Mouse (Mus musculus): ENCODE data around the gene Aicda. TPM values are rescaled to one million over a fixed set of nuclear protein-coding genes. Genes with fewer than 3 reads are reported as not detected.
A peak's percentile ranks its signal among the peaks of the same experiment; 100 is the strongest.

Aicda gene
- polyA plus RNA-seq, 1 experiment from 2014 or later, result not detected

- Histone ChIP-seq H3K4me1 (no peaks in the 10 kb centered on the region), H3K9me3 (no peaks in the 10 kb centered on the region), H3K36me3 (replicated peaks) (no peaks in the 10 kb centered on the region), H3K4me3 (no peak overlapping the region), H3K27ac (no peak overlapping the region), H3K27me3 (ENCODE audit: poor library complexity, severe bottlenecking) (no peaks in the 10 kb centered on the region)
- no peak for DNase-seq (ENCODE audit: extremely low spot score, low spot score)
- WGBS, result 44% methylated on average over 7 of the region's 7 CpGs
Observed at GRCm38 (mm10) chr6:122595637-122596036, 42.0 kb downstream of the Aicda start.

DNA sequence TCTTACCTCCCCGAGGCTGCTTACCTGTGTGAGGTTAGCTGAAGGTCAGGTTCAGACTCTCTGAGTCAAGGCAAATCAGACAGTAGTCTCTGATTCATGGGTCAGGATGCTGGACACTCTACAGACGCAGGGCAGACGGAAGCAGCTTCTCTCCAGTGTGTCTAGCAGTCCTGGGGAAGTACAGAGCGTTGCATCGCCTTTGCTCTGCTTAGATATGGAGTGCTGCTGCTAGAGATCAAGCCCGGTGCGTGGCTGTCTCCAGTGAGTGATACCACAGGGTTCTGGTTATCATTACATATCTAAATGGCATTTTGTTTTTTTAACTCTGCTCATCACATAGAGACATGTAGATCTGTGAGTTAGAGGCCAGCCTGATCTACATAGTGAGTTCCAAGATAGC lies 43.0 kb downstream of the Aicda start:
- WGBS, result 83% methylated on average over 7 of the region's 7 CpGs
- Histone ChIP-seq H3K9me3 (no peaks in the 10 kb centered on the region), H3K4me1 (no peaks in the 10 kb centered on the region), H3K4me3 (no peak overlapping the region), H3K36me3 (replicated peaks) (no peaks in the 10 kb centered on the region), H3K27me3 (ENCODE audit: poor library complexity, severe bottlenecking) (no peaks in the 10 kb centered on the region), H3K27ac (no peak overlapping the region)
- DNase-seq (ENCODE audit: extremely low spot score, low spot score), result no peak

DNA sequence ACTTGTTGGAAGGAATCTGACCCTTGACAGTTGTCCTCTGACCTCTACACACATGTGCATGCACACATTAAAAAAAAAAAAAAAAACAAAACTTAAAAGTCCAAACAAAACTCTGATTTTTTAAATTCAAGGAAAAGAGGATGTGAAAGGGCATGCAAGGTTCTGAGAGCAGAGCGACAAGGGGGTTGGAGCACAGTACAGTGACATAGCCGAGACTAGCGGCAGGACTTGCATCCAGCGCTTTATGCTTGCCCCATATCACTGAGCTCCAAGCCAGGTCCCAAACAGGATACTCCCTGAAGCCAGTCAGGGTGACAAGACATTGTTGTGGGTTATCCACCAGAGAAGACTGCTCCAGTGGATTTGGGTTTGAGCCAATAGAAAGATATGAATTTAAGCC lies 44.4 kb downstream of the Aicda start:
- H3K27ac ChIP-seq, result no peak overlapping the region
- H3K27me3 ChIP-seq (ENCODE audit: poor library complexity, severe bottlenecking), result no peaks in the 10 kb centered on the region
- H3K4me1 ChIP-seq, result peaks cover 9% of the 10 kb centered on the region
- 97% methylated on average over 4 of the region's 4 CpGs for WGBS
- no peak overlapping the region for H3K4me3 ChIP-seq
- H3K36me3 ChIP-seq (replicated peaks), result no peaks in the 10 kb centered on the region
- H3K9me3 ChIP-seq, result no peaks in the 10 kb centered on the region
- DNase-seq (ENCODE audit: extremely low spot score, low spot score), result no peak

DNA sequence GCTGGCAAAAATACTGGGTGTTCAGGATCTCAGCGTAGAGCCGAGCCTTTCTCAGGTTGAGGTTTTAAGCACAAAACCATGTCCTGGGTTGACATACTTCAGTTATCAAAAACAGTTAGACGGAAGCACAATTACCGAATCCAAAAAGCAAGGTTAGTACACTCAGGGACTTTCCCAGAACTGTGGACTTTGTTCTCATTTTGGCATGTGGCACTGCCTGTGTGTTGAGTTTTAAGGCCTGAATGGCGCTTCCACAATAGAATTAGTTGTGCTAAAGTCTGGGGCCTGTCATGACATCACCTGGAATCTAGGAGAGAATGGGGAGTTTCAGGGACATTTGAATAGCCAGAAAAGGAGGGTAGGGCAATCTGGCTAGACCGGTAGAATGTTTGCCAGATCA lies 44.8 kb downstream of the Aicda start:
- Histone ChIP-seq H3K27ac (no peak overlapping the region), H3K9me3 (no peaks in the 10 kb centered on the region), H3K36me3 (replicated peaks) (no peaks in the 10 kb centered on the region), H3K27me3 (ENCODE audit: poor library complexity, severe bottlenecking) (no peaks in the 10 kb centered on the region), H3K4me3 (no peak overlapping the region), H3K4me1 (peaks cover 9% of the 10 kb centered on the region)
- no peak for DNase-seq (ENCODE audit: extremely low spot score, low spot score)
- 91% methylated on average over 6 of the region's 6 CpGs for WGBS

- DNase-seq (ENCODE audit: extremely low spot score, low spot score), result no peak
- Histone ChIP-seq H3K27ac (no peak overlapping the region), H3K4me1 (peaks cover 9% of the 10 kb centered on the region), H3K4me3 (no peak overlapping the region), H3K9me3 (no peaks in the 10 kb centered on the region), H3K36me3 (replicated peaks) (no peaks in the 10 kb centered on the region), H3K27me3 (ENCODE audit: poor library complexity, severe bottlenecking) (no peaks in the 10 kb centered on the region)
- WGBS, result 90% methylated on average over 9 of the region's 9 CpGs
Observed at GRCm38 (mm10) chr6:122599054-122599737, 45.6 kb downstream of the Aicda start.

DNA sequence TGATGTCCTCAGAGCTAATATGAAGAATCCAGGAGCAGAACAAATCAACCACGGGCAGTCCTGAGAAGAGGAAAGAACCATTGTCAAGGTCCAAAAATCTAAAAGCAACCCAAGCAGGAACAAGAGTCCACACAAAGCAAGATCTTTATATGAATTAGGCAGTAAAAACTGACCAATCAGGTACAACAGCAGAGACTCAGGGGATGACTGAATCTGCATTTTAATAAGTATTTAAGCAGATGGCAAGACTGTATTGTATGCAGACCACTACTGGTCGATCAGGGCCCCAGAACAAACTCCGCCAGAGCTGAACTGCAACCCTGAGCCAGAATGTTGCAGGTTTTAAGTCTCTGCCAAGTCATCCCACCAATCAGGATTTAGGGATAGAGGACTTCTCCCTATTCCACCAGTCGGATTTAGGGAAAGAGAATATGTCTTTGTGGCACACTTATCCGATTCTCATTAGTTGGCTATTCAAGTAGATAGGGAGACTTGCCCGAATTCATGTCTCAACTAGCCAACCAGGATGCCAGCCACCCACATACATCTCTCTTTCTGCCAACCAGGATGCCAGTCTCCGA lies 46.6 kb downstream of the Aicda start:
- DNase-seq (ENCODE audit: extremely low spot score, low spot score), result no peak
- WGBS, result 87% methylated on average over 7 of the region's 7 CpGs
- Histone ChIP-seq H3K4me1 (peaks cover 9% of the 10 kb centered on the region), H3K4me3 (no peak overlapping the region), H3K27me3 (ENCODE audit: poor library complexity, severe bottlenecking) (no peaks in the 10 kb centered on the region), H3K27ac (no peak overlapping the region), H3K36me3 (replicated peaks) (no peaks in the 10 kb centered on the region), H3K9me3 (no peaks in the 10 kb centered on the region)

DNA sequence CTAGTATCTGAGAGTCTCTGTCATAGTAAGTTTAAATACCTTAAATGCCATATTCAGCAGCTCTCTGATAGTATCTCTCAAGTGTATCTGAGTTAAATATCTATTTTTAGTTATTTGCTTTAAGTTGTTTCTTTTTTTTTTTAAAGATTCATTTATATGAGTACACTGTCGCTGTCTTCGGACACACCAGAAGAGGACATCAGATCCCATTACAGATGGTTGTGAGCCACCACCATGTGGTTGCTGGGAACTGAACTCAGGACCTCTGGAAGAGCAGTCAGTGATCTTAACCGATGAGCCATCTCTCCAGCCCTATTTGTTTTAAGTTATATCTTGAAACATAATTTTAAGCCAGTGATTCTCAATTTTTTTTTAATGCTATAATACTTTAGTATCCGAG lies 47.4 kb downstream of the Aicda start:
- no peaks in the 10 kb centered on the region for H3K36me3 ChIP-seq (replicated peaks)
- DNase-seq (ENCODE audit: extremely low spot score, low spot score), result no peak
- no peaks in the 10 kb centered on the region for H3K27me3 ChIP-seq (ENCODE audit: poor library complexity, severe bottlenecking)
- H3K4me1 ChIP-seq, result peaks cover 9% of the 10 kb centered on the region
- WGBS, result 90% methylated on average over 4 of the region's 4 CpGs
- H3K4me3 ChIP-seq, result no peak overlapping the region
- H3K9me3 ChIP-seq, result no peaks in the 10 kb centered on the region
- no peak overlapping the region for H3K27ac ChIP-seq

DNA sequence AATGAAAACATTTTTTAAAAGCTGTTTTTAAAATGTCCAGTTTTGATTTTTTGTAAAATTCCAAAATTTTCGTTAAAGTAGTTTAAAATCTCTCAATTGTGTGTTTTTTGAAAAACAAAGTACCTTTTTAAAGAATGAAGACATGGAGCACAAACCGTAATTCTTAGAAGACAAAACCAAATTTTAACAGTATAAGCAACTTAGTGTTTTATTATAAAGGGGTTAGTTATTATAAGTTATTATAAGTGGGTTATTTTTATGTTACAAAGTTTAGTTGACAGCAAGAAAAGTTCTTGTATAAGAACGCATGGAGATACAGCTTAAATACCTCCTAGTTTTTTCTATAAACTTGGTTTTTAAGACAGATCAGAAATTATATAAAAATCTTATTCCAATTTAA lies 48.0 kb downstream of the Aicda start:
- H3K9me3 ChIP-seq, result no peaks in the 10 kb centered on the region
- no peaks in the 10 kb centered on the region for H3K36me3 ChIP-seq (replicated peaks)
- peaks cover 9% of the 10 kb centered on the region for H3K4me1 ChIP-seq
- H3K4me3 ChIP-seq, result peak overlapping the region; percentile 52
- no peak overlapping the region for H3K27ac ChIP-seq
- no peaks in the 10 kb centered on the region for H3K27me3 ChIP-seq (ENCODE audit: poor library complexity, severe bottlenecking)
- no peak for DNase-seq (ENCODE audit: extremely low spot score, low spot score)
- 91% methylated on average over 3 of the region's 3 CpGs for WGBS

GRCm38 (mm10) chr6:122602242-122602991 lies 48.8 kb downstream of the Aicda start, which contains the start of gene Apobec1:
Gene Apobec1, minus strand, starts transcription at chr6:122602444.
- H3K4me1 ChIP-seq, result peaks cover 9% of the 10 kb centered on the region
- 14% methylated on average over 22 of the region's 22 CpGs for WGBS
- no peaks in the 10 kb centered on the region for H3K36me3 ChIP-seq (replicated peaks)
- peak within 1 kb of the TSS; percentile 52 for H3K4me3 ChIP-seq
- H3K27me3 ChIP-seq (ENCODE audit: poor library complexity, severe bottlenecking), result no peaks in the 10 kb centered on the region
- peak; percentile 39 for DNase-seq (ENCODE audit: extremely low spot score, low spot score)
- no peaks in the 10 kb centered on the region for H3K9me3 ChIP-seq
- peak within 1 kb of the TSS; percentile 81 for H3K27ac ChIP-seq

GRCm38 (mm10) chr6:122602992-122603322 lies 49.4 kb downstream of the Aicda start:
- 74% methylated on average over 1 of the region's 1 CpGs for WGBS

DNA sequence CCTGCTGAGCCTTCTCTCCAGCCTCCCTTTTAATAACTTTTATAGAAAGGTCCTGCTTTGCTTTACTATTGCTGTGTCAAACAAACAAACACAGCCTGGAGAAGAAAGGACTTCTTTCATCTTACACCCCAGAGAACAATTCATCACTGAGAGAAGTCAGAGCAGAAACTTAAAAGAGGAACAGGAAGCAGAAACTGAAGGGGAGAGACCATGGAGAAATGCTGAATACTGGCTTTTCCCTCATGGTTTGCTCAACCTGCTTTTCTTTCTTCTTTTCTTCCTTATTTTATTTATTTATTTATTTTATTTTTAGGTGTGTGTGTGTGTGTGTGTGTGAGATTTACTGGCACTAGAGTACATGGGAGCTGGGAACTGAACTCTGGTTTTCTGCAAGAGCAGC lies 50.7 kb downstream of the Aicda start:
- Histone ChIP-seq H3K27ac (no peak overlapping the region), H3K27me3 (ENCODE audit: poor library complexity, severe bottlenecking) (no peaks in the 10 kb centered on the region), H3K36me3 (replicated peaks) (no peaks in the 10 kb centered on the region), H3K4me1 (peaks cover 9% of the 10 kb centered on the region), H3K4me3 (no peak overlapping the region), H3K9me3 (no peaks in the 10 kb centered on the region)
- no peak for DNase-seq (ENCODE audit: extremely low spot score, low spot score)

More at GRCm38 (mm10) chr6:122602992-122603322, 49.4 kb downstream of the Aicda start:
- H3K4me1 ChIP-seq, result peaks cover 9% of the 10 kb centered on the region
- no peaks in the 10 kb centered on the region for H3K36me3 ChIP-seq (replicated peaks)
- no peak overlapping the region for H3K27ac ChIP-seq
- H3K4me3 ChIP-seq, result peak overlapping the region; percentile 52; the same call in 1 of the 2 replicates
- no peaks in the 10 kb centered on the region for H3K9me3 ChIP-seq
- no peak for DNase-seq (ENCODE audit: extremely low spot score, low spot score)
- no peaks in the 10 kb centered on the region for H3K27me3 ChIP-seq (ENCODE audit: poor library complexity, severe bottlenecking)

DNA sequence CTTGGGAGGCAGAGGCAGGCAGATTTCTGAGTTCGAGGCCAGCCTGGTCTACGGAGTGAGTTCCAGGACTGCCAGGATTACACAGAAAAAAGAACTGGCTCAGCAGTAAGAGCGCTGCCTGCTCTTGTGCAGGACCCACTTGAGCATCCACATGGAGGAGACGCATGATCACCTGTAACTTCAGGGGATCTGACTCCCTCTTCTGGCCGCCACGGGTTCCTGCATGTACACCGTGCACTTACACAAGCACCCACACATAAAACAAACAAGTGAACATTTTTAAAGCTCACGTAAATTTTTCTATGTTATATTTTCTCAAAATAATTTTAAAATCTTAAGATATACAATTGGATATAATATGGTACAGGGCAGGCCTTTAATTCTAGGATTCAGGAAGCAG lies 51.9 kb downstream of the Aicda start:
- H3K27me3 ChIP-seq (ENCODE audit: poor library complexity, severe bottlenecking), result no peaks in the 10 kb centered on the region
- DNase-seq (ENCODE audit: extremely low spot score, low spot score), result no peak
- no peak overlapping the region for H3K27ac ChIP-seq
- H3K4me1 ChIP-seq, result peaks cover 9% of the 10 kb centered on the region
- H3K36me3 ChIP-seq (replicated peaks), result no peaks in the 10 kb centered on the region
- no peak overlapping the region for H3K4me3 ChIP-seq
- no peaks in the 10 kb centered on the region for H3K9me3 ChIP-seq
- WGBS, result 93% methylated on average over 8 of the region's 8 CpGs

- Histone ChIP-seq H3K36me3 (replicated peaks) (no peaks in the 10 kb centered on the region), H3K27ac (no peak overlapping the region), H3K4me3 (no peak overlapping the region), H3K9me3 (no peaks in the 10 kb centered on the region), H3K27me3 (ENCODE audit: poor library complexity, severe bottlenecking) (no peaks in the 10 kb centered on the region), H3K4me1 (peaks cover 9% of the 10 kb centered on the region)
- no peak for DNase-seq (ENCODE audit: extremely low spot score, low spot score)
- WGBS, result 96% methylated on average over 11 of the region's 11 CpGs
Observed at GRCm38 (mm10) chr6:122606661-122607060, 53.1 kb downstream of the Aicda start.
